Mouse (Mus musculus): ENCODE results near the gene Atp5f1. TPM values are rescaled to one million over a fixed set of nuclear protein-coding genes. Genes with fewer than 3 reads are reported as not detected.

The Atp5f1 gene
- polyA plus RNA-seq (2021; fragmentation: Nextera tagmentation), result 510 and 604 TPM in 2 replicates
- long read RNA-seq, experiment 1, partial matches to known transcripts, result 852 of 871 reads
- long read RNA-seq, experiment 1, other reads (novel, unspliced or antisense), result 19 of 871 reads
- long read RNA-seq, experiment 2, partial matches to known transcripts, result 752 of 766 reads
- long read RNA-seq, experiment 2, other reads (novel, unspliced or antisense), result 14 of 766 reads

DNA sequence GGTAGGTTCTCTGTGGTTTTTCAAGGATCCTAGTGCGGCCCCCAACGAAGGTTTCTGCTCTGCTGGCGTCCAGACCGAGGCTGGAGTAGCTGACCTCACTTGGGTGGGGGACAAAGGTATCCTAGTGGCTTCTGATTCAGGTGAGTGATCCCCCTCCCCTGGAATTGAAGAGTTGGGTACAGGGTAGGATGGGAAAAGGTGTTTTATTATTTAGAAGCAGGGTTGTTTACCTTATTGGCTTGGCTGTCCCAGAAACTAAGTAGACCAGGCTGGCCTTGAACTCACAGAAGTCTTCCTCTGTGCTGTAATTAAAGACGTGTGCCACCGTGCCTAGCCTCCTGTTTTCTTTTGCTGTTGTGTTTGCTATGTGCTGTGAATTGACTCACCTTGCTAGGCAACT is at the start of gene Atp5f1:
Gene Atp5f1, minus strand, starts transcription at position 101 of the 400 bp plus-strand sequence.

DNA sequence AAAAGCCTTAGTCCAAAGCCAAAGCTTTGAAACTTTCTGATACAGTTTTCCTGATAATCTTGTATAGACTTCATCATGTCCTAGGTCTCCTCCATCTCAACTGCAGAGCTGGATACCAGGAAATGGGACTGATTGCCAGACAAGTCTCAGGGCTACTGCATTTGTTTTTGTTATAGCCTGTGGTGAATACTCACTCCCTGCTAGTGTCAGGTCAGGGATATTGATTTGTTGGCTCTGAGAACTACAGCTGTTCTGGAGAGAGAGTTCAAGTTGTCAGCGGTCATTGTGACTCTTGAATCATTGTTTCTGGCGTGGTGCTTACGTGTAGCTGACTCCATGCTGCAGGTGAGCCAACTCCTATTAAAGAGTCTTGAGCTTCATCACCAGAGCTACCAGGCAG is 13.5 kb upstream of the Atp5f1 start, which contains the start of gene Ovgp1:
Gene Ovgp1, plus strand, starts transcription at position 301 of the 400 bp plus-strand sequence.

DNA sequence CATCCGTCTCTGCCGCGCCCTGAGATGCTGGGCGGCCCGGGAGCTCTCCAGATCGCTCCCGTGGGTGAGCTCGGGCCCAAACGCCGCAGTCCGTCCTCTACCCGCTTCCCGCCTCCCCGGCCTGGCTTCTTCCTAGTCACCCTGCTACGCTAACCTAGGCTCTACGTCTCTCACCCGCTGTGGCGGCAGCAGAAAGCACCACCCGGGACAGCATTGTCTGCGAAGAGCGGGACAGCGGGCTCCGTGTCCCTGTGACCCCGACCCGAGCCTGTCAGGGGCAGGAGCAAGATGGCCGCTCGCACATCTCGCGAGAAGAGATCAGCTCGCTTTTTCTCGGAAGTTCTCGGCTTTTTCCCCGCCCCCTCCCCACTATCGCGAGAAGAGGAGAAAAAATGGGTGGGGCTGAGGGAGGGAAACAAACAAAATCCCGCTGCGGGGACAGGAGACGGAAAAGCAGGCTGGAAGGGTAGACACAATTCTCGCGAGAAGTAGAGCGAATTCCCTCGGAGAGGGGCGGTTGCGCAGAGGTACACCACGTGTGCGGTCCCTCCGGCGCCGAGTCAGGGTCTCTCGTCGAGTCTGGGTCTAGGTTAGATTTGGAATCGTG is 822 bp downstream of the Atp5f1 start, which contains the start of gene Wdr77:
Gene Wdr77, plus strand, starts transcription at position 396 of the 607 bp plus-strand sequence.

DNA sequence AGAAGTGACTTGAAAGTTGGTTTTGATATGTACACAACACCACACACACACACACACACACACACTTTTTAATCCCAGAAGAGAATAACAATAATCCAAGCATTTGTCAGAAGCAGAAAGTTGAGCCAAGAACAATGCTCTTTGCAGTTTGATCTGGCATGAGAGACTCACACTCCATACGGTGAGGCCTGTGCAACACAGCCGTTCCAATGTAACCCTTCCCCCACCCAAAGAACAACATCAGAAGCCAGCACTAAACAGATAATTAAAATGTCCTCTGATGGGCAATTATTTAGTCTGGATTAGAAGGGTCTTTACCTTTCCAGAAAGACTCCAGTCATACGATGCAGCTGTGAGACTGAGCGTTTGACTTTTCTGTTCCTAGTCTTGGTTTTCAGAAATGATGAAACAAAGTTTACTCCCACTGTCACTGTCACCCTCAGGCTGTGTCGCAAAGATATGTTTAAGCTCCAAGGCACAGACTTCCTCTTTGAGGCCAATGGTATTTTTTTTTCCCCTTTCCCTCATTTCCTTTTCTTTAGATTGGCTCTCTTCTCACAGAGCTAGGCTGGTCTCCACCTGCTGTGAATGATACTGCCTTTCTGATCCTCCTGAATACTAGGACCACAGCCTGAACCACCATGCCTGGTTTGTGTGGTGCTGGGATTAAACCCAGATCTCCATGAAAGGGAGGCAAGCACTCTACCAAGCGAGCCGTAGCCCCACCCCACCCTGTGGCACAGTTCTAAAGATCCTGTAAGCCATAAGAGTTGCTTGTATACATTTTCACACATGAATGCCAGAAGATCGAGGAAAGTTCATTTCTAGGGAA is 27.4 kb downstream of the Atp5f1 start, which contains the start of gene I830077J02Rik:
Gene I830077J02Rik, minus strand, starts transcription at position 425 of the 832 bp plus-strand sequence.

Other genes starting within 250 kb of the Atp5f1 start
- 31.0 and 52.4 TPM in 2 replicates for gene Rap1a, start 158.8 kb downstream of the Atp5f1 start, polyA plus RNA-seq (2021; fragmentation: Nextera tagmentation)
- gene Adora3, start 89.2 kb downstream of the Atp5f1 start, polyA plus RNA-seq (2021; fragmentation: Nextera tagmentation), result 0.38 and 0.63 TPM in 2 replicates
- not detected in 2 replicates for gene Tmigd3, start 89.2 kb downstream of the Atp5f1 start, polyA plus RNA-seq (2021; fragmentation: Nextera tagmentation)
- gene I830077J02Rik, start 27.4 kb downstream of the Atp5f1 start, polyA plus RNA-seq (2021; fragmentation: Nextera tagmentation), result 0.58 and 1.8 TPM in 2 replicates
- gene Wdr77, start 730 bp downstream of the Atp5f1 start, polyA plus RNA-seq (2021; fragmentation: Nextera tagmentation), result 28.7 and 33.4 TPM in 2 replicates
- gene Ovgp1, start 13.6 kb upstream of the Atp5f1 start, polyA plus RNA-seq (2021; fragmentation: Nextera tagmentation), result 0.17 and 0.23 TPM in 2 replicates
- gene Pifo, start 54.5 kb upstream of the Atp5f1 start, polyA plus RNA-seq (2021; fragmentation: Nextera tagmentation), result 1.5 and 2.0 TPM in 2 replicates
- gene Chil5, start 72.7 kb upstream of the Atp5f1 start, polyA plus RNA-seq (2021; fragmentation: Nextera tagmentation), result 0.26 TPM in 2 replicates
- 1.1 and 1.2 TPM in 2 replicates for gene Chia1, start 153.1 kb upstream of the Atp5f1 start, polyA plus RNA-seq (2021; fragmentation: Nextera tagmentation)
- not detected in 2 replicates for gene Chil3, start 207.5 kb upstream of the Atp5f1 start, polyA plus RNA-seq (2021; fragmentation: Nextera tagmentation)

All from left cerebral cortex, adult 6 months (tissue).